Mouse (Mus musculus) adrenal gland, postnatal 4 days (tissue): Measurements from ENCODE around the gene Rtn1. TPM values are rescaled to one million over a fixed set of nuclear protein-coding genes. Genes with fewer than 3 reads are reported as not detected.

Experiments used
- DNase-seq, 2 experiments: peaks; one replicate each; pipeline ENCODE4 v3.0.0; 2021 to 2022; ENCODE audit warnings: low spot score in 2 of 2, mixed read lengths in 2 of 2
- total RNA-seq, 2 experiments: library from RNA; stranded (reverse); gene quantifications; 2 replicates each; pipeline ENCODE4 v1.2.3; 2021

The Rtn1 gene
- total RNA-seq, 2 experiments from 2014 or later, result 66.3 to 86.5 TPM

DNA sequence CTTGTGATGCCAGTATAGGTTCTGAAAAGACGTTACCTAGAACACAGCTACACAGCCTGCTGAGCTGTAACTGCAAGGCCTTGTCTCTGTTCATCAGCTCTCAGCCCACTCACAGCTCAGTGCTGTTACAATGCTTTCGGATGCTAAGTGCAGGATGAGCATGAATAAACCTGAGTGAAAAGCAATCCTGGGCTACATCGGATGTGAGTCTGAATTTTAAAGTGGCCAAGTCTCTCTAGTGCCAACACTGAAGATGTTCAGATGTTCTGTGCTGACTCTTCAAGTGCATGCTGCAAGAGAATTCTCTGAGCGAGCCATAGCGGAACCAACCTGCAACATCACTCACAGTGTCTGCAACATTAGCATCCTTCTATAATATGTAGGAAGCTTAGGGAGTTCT is 32.5 kb downstream of the Rtn1 start:
- DNase-seq, result no peak

- DNase-seq, result no peak
Measured at GRCm38 (mm10) chr12:72374823-72375225, 34.0 kb downstream of the Rtn1 start.

DNA sequence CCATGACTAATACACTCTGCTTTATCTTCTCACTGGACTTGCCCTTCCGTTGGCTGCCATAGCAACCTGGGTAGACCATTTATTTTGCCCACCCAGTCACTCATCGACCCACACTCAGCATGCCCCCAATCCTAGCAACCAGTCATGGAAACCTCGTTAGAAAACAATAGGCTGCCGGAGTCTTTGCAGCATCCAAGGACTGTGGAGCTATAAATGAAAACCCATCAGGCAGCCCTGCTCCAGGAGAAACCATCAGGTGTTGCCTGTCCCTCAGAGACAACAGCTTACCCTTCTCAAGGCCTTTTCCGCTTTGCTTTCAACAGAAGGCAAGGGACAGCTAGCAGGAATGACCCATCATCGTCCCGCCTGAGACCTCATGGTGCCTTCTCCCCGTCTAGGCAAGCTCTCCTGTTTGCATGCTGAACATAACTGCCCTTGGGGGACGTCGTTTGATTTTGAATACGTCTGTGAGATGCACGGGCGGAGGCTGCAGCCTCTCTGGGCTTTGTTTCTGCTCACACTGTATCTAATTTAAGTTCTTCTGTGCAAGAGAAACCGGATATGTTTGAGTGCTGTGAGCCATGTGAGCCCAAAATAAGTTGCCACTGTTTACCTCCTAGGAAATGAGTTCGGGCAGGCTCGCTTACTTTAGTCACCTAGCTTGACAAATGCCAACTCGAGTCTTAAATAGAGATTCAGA is 34.8 kb downstream of the Rtn1 start:
- DNase-seq, result no peak

- DNase-seq, result no peak
Measured at GRCm38 (mm10) chr12:72370081-72370480, 38.8 kb downstream of the Rtn1 start.

- no peak for DNase-seq
Measured at GRCm38 (mm10) chr12:72366763-72367162, 42.1 kb downstream of the Rtn1 start.

- DNase-seq, result no peak
Measured at GRCm38 (mm10) chr12:72366104-72366437, 42.8 kb downstream of the Rtn1 start.

DNA sequence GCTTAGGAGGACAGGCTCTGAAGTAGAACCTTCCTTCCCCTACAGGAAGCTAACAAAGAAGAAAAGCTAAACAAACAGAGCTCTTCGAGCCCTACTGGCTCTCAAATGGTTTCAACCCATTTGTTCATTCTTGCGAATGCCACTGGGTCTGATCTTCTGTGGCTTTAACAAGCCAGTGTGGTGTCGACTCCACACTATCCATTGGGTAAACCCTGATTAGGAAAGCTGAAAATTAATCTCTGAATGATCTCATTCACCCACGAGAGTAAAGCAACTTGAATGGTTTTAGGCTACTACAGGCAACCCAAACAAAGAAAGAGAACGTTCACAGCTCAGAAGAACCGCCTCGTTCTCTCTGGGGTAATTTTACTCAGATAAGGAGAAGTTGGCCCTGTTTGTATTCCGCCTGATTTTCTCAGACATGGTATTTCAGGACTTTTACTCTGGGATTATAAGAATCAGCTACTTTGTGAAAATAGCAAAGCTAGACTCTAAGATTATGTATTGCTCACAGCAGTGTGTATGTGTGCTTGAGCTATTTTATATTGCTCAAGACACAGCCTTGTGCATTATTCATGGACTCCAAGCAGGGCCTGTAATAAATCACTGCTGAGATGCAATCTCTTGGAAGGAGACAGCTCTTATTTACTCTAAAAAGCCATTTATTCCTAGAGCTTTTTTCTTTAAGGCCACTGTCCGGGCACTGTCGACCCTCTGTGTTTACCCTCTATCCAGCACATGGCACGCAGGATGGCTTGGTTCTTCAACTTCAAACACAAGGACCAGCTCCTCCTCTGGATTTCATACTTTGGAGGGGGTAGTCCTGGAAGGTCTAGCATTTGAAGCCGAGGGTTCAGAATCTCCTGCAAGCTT is 43.4 kb downstream of the Rtn1 start:
- no peak for DNase-seq

- DNase-seq, result no peak
Measured at GRCm38 (mm10) chr12:72364543-72364942, 44.3 kb downstream of the Rtn1 start.

DNA sequence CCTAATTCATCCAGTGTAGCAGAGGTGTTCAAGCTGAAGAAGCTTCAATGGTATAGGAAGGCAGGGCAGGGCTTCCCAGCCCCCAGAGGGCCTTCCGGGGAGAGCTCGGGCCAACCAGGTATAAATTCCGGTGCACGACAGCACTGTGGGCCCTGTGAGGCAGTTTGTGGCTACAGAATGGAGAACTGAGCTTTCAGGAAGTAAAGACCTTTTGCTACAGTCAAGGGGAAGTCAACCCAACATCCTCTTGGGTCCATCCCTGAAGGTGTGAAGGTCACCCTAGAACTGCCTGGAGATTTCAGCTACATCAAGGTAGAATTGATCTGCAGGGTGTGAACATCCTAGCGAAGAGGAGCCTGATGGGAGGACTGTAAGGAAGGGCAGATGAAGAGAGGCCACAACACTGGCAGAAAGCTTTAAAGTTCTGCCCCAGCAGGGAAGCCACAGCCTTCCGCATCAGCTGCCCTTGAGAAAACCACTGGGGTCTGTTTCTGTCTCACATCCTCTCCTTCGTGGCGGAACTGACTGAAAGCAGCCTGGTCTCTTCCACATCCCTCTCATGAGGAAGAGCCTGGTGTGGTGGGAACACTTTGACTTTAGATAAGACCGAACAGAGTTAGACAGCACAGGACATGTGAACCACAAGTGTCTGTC is 47.0 kb downstream of the Rtn1 start:
- no peak for DNase-seq

GRCm38 (mm10) chr12:72360926-72361615 is 47.8 kb downstream of the Rtn1 start:
- no peak for DNase-seq

DNA sequence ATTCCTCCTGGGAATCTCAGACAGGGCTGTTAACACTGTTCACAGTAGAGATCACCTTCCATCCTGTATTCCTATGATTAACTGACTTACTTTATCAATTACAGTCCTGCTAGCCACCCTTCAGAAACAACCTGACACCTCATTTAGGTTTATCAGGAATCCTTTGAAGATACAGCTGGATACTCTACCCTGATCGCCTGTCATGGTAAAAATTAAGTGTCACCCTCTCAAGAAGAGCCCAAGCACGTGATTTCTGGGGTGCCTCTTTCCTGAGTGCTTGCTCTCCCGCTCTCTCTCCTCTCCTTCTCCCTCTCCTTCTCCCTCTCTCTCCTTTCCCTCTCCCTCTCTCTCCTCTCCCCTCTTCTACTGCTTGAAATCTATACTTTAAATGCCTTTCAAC is 49.0 kb downstream of the Rtn1 start:
- DNase-seq, result no peak

GRCm38 (mm10) chr12:72357667-72358420 is 51.0 kb downstream of the Rtn1 start:
- no peak for DNase-seq

DNA sequence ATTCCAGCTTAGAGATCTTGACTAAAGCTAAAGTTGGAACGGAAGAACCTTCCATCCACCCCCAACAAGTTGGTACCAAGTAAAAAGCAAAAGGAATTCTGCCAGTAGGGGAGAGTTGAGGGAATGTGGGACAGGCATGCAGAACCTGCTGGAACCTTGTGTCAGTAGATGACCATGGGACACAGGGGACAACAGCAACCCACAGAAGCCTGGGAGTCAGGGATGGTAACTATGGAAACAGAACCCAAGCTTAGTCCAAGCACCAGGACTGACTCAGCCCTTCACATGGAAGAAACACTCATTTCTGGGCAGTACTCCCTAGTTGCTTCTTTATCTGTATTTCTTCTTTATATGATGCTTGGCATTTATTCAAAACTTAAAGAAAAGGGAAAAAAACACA is 54.6 kb downstream of the Rtn1 start:
- no peak for DNase-seq

GRCm38 (mm10) chr12:72353506-72353905 is 55.3 kb downstream of the Rtn1 start:
- DNase-seq, result no peak

DNA sequence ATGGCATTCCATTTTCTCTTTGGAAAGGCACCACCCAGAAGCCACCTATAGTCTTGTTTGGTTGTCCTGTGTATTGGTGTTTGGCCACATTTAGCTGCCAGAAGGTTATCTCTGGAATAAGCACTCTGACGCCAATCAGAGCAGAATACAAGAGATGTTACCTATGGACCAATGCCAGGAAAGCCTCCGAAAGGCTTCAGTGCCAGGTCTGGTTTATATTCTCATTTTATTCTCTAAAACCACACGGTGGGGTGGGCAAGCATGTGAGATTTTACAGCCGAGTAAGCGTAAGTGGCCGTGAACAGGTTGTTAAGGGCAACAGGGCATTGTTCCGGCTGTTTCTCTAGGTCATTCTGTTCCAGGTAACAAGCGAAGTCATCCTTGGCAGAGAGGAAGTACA is 60.3 kb downstream of the Rtn1 start:
- no peak for DNase-seq

GRCm38 (mm10) chr12:72347184-72347583 is 61.7 kb downstream of the Rtn1 start:
- no peak for DNase-seq

DNA sequence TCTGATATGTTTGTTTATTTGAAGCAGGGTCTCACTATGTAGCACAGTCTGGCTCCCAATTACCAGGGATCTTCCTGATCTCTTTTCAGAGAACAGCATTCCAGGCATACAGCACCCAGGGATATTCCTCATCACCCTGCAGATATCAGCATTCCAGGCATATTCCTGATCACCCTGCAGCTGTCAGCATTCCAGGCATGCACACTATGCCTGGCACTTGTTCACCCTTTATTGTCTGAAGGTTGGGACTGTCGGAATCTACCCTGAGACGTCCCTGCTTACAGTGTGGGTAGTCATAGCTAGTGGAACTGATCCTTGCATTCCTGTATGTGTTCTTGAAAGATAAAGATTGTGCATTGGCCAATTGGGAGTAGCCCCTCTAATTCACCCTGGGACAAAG is 65.2 kb downstream of the Rtn1 start:
- DNase-seq, result no peak

GRCm38 (mm10) chr12:72336009-72336408 is 72.8 kb downstream of the Rtn1 start:
- no peak for DNase-seq

- no peak for DNase-seq
Measured at GRCm38 (mm10) chr12:72332488-72333013, 76.3 kb downstream of the Rtn1 start.

GRCm38 (mm10) chr12:72331912-72332487 is 76.9 kb downstream of the Rtn1 start:
- DNase-seq, result no peak
